Mouse (Mus musculus) brain, adult 2 months (tissue): ENCODE data around the gene Fhad1.
"Not testable (repeated sequence)": the region's sequence is repeated elsewhere in the genome, so short reads cannot be mapped to it uniquely, and the experiment has no call there.

Experiments
- DNase-seq: peaks from one replicate; pipeline ENCODE4 v3.0.0; 2011; ENCODE audit warnings: low read depth, low spot score

Fhad1 gene

DNA sequence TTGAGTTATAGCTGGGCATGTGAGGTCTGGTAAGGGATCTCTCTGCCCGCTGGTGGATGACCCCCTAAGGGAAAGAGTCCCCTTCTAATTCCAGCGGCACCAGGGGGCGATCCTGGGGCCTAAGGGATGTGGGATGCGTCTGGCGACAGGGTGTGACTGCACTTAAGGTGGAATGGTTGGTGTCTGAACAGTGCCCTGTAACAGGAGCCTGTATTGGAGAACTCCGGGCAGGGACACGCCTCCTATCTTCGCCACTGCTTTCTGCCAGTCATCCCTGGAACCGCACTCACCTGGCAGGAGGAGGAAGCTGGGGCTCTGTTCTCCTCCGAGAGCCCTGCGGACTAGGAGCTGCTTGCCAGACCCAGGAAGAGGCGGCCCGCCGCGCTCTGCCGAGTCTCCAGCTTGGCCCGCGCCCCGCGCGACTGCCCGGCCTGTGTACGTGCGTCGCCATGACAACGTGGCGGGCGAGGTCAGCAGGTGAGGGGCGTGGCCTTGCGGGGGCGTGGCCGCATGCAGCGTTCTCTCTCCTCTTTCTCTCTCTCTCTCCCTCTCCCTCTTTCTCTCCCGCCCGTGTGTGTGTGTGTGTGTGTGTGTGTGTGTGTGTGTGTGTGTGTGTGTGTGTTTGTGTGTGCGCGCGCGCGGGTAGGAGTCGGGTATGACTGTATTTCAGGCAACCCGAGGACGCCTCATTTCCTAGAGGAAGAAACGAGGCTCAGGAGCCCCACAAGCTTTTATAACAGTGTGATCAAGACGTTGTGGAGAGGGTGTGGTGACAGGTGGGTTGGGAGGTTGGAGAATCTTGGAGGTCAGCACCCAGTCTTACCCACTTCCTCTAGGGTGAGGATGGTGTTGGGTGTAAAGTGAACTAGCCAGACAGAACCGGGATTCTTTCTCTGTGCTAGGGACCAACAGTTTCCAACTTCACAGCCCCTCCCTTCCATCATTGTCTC, at the start of gene Fhad1:
TSS of gene Fhad1 (minus strand) at position 424 of the 950 bp plus-strand sequence.
- peak; percentile 78 for DNase-seq

DNA sequence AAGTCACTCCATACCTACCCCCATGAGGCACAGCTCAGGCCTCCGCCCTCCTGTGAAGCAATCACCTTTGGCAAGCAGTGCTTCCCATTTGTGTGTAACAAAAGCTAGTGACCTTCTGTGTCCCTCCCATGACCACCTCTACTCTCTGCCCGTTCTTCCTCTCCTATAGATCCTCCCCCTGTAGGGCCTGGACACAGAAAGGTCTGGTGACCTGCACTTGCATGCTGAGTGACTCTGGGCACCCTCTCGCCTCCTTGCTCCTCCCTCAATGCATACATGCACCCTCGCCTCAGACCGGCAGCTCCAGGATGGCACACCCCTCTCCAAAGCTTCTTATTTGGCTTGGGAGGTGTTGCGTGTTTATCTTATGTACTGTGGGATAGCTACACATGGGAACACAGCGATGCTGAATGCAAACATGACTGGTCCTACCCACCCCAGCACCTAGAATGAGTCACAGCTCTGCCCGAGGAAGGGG, 48.2 kb upstream of the Fhad1 start:
- DNase-seq, result no peak

DNA sequence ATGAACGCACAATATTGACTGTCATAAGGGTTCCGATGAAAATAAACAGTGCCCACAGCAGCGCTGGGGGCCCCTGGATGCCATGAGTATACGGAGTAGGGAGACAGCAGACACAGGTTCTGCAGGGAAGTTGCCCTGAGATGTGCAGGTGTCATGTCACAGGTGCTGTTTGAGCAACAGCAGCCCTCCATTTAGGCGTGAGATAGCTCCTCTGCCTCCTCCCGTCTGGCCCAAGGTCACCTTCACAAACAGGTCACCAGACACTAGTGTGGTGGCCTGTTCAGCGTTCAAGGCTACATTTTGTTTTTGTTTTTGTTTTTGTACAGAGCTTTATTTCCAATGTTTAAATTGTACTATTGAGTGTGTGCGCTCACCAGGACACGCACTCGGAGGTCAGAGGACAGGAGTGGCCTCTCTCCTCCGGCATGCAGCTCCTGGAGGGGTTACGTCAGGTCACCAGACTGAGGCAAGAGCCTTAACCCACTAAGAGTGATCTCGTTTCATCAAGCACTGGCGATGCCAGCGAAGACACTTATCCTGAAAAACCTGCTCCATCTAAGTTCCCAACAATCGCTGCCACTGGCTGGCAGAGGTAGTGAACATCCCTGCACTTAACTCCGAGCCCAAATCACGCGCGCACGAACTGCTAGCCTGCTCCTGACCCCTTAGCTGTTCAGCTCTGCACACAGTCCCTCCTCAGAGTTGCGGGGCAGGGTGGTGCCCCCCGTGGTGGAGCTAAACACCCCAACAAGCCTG, 46.8 kb upstream of the Fhad1 start:
- no peak for DNase-seq

DNA sequence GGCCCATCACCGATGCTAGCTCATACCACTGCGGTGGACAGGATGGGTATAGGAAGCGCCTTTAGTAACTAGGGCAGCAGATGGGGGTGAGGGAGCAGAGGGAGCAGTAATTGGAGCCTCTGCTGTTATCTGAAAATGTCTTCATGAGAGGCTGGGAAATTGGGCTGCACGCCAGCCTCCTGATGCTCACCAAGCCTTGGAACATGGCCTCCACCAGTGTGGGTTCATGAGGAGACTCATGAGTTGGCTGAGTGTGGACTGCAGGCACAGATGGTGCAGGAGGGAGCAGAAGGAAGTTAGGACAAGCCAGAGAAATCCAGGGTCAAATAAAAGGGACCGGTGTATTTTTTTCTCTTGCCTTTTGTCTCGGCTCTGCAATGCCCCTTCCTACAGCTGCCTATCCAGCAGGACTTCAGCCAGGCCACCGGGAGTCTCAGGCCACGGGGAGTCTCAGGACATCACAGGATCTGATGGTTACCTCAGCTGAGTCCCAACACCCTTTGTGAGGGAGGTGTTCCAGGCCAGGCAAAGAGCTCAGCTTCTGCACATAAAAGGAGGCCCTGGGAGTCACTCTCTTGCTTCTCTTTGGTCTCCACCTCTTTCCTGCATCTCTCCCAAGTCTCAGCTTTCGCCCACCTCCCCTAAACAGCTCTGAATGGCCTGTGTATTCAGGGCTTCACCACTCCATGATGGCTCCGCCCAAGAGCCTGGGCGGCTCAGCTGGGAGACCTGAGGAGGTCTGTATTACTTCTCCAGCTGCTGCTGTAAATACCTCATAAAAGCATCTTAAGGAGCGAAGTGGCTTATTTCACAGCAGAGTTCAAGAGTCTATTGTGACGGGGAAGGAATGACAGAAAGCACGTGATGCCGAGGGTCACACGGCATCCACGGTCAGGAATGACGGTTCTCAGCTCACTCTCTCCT, 45.8 kb upstream of the Fhad1 start:
- DNase-seq, result peak; percentile 99

- DNase-seq, result no peak
Measured at GRCm38 (mm10) chr4:142059841-142060193, 44.9 kb upstream of the Fhad1 start.

GRCm38 (mm10) chr4:142059113-142059840, 44.4 kb upstream of the Fhad1 start:
- no peak for DNase-seq

DNA sequence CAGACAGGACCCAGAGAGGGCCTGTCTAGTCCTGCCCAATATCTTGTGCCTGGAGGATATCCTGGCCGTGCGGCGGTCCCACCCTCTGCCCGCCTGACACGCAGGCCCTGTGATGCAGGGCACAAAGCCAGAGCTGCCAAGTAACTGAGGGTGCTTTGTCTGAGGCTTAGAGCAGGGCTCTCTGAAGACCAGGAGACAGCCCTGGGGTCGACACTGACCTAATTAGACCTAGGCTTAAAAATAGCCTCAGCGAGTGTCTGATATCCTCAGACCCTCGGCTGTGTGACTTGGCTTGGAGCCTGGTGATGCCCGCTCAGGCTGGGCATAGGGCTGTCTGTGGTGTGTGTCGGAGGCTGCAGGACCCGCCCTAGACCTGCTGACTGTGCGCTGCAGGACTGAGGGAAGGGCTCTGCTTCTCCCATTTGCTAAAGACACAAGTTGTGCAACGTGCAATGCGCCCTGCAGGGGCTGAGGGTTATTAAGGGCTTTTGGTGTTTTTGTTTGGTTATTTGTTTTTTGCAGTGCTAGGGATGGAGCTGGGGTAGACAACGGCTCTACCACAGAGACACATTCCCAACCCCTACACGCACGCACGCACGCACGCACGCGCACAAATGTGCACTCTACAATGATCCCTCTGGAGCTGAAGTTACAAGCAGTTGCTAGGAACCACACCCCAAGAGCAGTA, 42.8 kb upstream of the Fhad1 start:
- peak; percentile 83 for DNase-seq

GRCm38 (mm10) chr4:142055600-142055999, 40.7 kb upstream of the Fhad1 start:
- peak; percentile 89 for DNase-seq

GRCm38 (mm10) chr4:142054580-142054979, 39.7 kb upstream of the Fhad1 start:
- peak; percentile 56 for DNase-seq

- DNase-seq, result no peak
Measured at GRCm38 (mm10) chr4:142053661-142054448, 39.0 kb upstream of the Fhad1 start.

DNA sequence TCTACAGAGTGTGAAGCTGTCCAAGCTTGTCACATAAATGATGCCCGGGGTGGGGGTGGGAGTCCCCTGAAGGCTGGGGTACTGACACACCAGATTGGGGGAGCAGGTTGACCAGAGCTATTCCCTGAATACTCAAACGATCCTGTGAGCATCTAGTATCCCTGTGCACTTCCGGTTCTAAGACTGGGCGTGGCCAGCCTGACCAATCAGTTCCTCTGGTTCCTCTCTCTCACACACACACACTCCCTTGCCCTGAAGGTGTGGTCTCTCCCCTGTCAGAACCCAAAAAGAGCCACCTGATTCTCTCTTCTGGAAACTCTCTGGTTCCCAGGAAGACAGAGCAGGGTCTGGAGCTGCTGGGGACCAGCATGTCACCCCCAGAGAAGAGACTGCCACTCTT, 38.4 kb upstream of the Fhad1 start:
- DNase-seq, result no peak

- no peak for DNase-seq
Measured at GRCm38 (mm10) chr4:142052391-142053132, 37.7 kb upstream of the Fhad1 start.

DNA sequence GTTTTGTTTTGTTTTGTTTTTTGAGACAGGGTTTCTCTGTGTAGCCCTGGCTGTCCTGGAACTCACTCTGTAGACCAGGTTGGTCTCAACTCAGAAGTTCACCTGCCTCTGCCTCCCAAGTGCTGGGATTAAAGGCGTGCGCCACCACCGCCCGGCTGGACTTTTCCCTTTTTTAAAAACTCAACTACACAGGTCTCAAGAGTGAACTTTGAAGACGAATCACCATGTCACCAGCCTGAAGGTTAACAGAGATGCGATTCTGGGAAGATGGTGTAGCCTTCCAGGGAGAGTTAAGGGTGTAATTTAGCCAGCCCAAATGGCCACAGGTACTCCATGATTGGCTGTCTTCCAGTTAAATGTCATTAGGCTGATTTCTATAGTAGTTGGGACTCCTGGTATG, 37.0 kb upstream of the Fhad1 start:
- DNase-seq, result not testable (repeated sequence)

DNA sequence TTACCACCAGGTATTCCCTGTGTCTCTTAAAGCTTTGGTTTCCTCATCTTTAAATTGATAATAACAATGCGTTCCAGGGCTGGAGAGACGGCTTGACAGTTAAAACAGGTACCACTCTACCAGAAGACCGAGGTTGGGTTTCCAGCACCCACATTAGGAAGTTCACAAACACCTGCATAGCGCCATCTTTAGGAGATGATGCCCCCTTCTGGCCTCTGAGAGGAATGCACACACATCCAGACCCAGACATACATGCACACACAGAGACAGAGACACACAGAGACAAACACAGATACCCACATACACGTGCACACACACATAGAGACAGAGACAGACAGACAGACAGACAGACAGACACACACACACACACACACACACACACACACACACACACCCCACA, 35.1 kb upstream of the Fhad1 start:
- no peak for DNase-seq

GRCm38 (mm10) chr4:142048391-142048790, 33.5 kb upstream of the Fhad1 start:
- no peak for DNase-seq

DNA sequence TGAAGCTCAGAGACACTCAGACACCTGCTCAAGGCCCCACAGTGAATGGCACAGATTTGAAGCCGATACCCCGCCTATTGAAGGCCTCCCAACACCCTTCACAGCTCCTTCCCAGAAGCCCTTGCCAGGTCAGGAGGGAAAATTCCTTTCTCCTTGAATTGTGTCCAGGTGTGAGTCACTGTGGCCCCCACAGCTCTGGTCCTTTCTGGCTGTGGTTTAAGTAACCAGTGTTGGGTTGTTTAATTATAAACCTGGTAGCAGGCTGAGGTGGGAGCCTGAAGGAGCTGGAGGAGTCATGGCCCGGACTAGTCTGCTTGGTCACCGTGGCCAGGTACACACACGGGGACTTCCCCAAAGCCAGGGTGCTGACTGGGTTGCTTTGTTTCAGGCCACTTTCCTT, 32.1 kb upstream of the Fhad1 start:
- no peak for DNase-seq

DNA sequence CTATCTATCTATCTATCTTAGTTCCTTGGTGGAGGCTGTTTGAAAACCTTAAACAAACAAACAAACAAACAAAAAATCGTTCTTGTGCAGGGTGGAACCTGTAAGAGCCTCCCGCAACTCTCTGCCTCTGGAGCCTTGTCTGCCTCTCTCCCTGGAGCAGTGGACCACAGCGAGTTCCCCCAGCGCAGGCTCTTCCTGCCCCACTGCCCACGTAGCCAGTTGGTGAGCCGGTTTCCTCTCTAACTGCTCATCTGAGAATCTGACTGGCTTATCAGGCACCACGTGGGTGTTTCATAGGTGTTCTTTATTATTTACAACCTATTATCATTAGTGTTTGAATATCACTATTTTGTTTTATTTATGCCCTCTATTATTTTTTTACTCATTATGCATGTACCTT, 31.6 kb upstream of the Fhad1 start:
- no peak for DNase-seq

DNA sequence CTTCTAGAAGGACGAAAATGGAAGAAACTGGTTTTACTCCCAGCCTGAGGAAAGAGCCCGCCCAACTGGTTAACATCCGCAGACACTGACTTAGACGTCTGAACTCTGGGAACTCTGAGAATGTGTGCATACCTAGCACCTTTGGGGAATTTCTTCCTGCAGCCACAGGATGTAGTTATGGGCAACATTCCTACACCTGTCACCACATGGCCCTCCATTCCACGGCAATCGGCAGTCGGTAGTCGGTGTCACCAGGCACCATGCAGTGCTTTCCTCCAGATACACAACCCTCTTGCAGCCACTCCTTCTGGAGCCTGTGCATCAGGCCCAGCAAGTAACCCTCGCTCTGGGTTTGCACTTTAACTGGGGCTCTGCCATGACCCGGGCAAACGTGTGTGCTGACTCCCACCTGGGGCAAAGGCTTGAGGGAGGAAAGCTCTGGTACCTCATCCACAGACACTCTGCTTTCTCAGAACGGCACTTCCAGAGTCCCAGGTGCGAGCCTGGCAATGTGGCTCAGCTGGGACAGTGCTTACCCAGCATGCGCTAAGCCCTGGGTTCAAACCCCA, 30.8 kb upstream of the Fhad1 start:
- no peak for DNase-seq
